Mouse (Mus musculus): ENCODE results near the gene Kdelr1. TPM values are rescaled to one million over a fixed set of nuclear protein-coding genes. Genes with fewer than 3 reads are reported as not detected.
A peak's percentile ranks its signal among the peaks of the same experiment; 100 is the strongest.
"Not testable (repeated sequence)": the region's sequence is repeated elsewhere in the genome, so short reads cannot be mapped to it uniquely, and the experiment has no call there.

The Kdelr1 gene
- polyA plus RNA-seq, 1 experiment = 122 TPM

- peak overlapping the region; percentile 60 for H3K4me3 ChIP-seq (ENCODE audit: insufficient read depth, poor library complexity, severe bottlenecking)
- H3K79me2 ChIP-seq (ENCODE audit: control insufficient read depth, insufficient read depth) = peaks cover 40% of the 10 kb centered on the region
- peaks cover 19% of the 10 kb centered on the region for H3K79me3 ChIP-seq (ENCODE audit: low read depth)
- H3K36me3 ChIP-seq (ENCODE audit: control insufficient read depth, insufficient read depth) = peaks cover 34% of the 10 kb centered on the region
- peak overlapping the region; percentile 87 for H3ac ChIP-seq (ENCODE audit: control insufficient read depth, insufficient read length, low read depth)
- TF ChIP-seq MYOG (IDR thresholded peaks at IDR 0.05; ENCODE audit: control insufficient read depth, extremely low read depth, insufficient read length) = no peak
- peaks cover 8% of the 10 kb centered on the region for H3K27me3 ChIP-seq (ENCODE audit: control insufficient read depth, insufficient read depth, insufficient read length)
Measured at GRCm38 (mm10) chr7:45873061-45873947, 732 bp downstream of the Kdelr1 start.

GRCm38 (mm10) chr7:45876895-45877294 is 4.3 kb downstream of the Kdelr1 start:
- peaks cover 40% of the 10 kb centered on the region for H3K79me2 ChIP-seq (ENCODE audit: control insufficient read depth, insufficient read depth)
- peaks cover 20% of the 10 kb centered on the region for H3K79me3 ChIP-seq (ENCODE audit: low read depth)
- no peaks in the 10 kb centered on the region for H3K27me3 ChIP-seq (ENCODE audit: control insufficient read depth, insufficient read depth, insufficient read length)
- TF ChIP-seq CTCF (IDR thresholded peaks at IDR 0.05; ENCODE audit: control insufficient read depth, insufficient read depth, insufficient read length) (no peak), MYOD1 (IDR thresholded peaks at IDR 0.05; ENCODE audit: control insufficient read depth, insufficient read length, low read depth) (no peak), MAX (IDR thresholded peaks at IDR 0.05) (no peak), USF1 (IDR thresholded peaks at IDR 0.05; ENCODE audit: low read depth) (no peak), CEBPB (IDR thresholded peaks at IDR 0.05; ENCODE audit: low read depth) (no peak), FOSL1 (IDR thresholded peaks at IDR 0.05; ENCODE audit: insufficient read depth, low read length, poor library complexity, severe bottlenecking) (no peak), MYOG (IDR thresholded peaks at IDR 0.05; ENCODE audit: control insufficient read depth, extremely low read depth, insufficient read length) (no peak)
- H3K4me3 ChIP-seq (ENCODE audit: insufficient read depth, poor library complexity, severe bottlenecking) = no peak overlapping the region
- peaks cover 55% of the 10 kb centered on the region for H3K36me3 ChIP-seq (ENCODE audit: control insufficient read depth, insufficient read depth)
- no peak overlapping the region for H3ac ChIP-seq (ENCODE audit: control insufficient read depth, insufficient read length, low read depth)

- not testable (repeated sequence) for H3ac ChIP-seq (ENCODE audit: control insufficient read depth, insufficient read length, low read depth); H3K4me3 ChIP-seq (ENCODE audit: insufficient read depth, poor library complexity, severe bottlenecking); H3K27me3 ChIP-seq (ENCODE audit: control insufficient read depth, insufficient read depth, insufficient read length)
- H3K79me3 ChIP-seq (ENCODE audit: low read depth) = peaks cover 18% of the 10 kb centered on the region
- peaks cover 34% of the 10 kb centered on the region for H3K79me2 ChIP-seq (ENCODE audit: control insufficient read depth, insufficient read depth)
- H3K36me3 ChIP-seq (ENCODE audit: control insufficient read depth, insufficient read depth) = peaks cover 64% of the 10 kb centered on the region
Measured at GRCm38 (mm10) chr7:45878278-45878677, 5.7 kb downstream of the Kdelr1 start, which contains the start of gene Grin2d. Grin2d (minus strand) TSS chr7:45878378.

GRCm38 (mm10) chr7:45880531-45880930 is 8.0 kb downstream of the Kdelr1 start:
- H3K4me3 ChIP-seq (ENCODE audit: insufficient read depth, poor library complexity, severe bottlenecking) = no peak overlapping the region
- TF ChIP-seq CEBPB (IDR thresholded peaks at IDR 0.05; ENCODE audit: low read depth) = no peak
- no peak for TF ChIP-seq FOSL1 (IDR thresholded peaks at IDR 0.05; ENCODE audit: insufficient read depth, low read length, poor library complexity, severe bottlenecking)
- no peak for TF ChIP-seq MAX (IDR thresholded peaks at IDR 0.05)
- no peak for TF ChIP-seq MYOD1 (IDR thresholded peaks at IDR 0.05; ENCODE audit: control insufficient read depth, insufficient read length, low read depth)
- no peak for TF ChIP-seq USF1 (IDR thresholded peaks at IDR 0.05; ENCODE audit: low read depth)
- TF ChIP-seq CTCF (IDR thresholded peaks at IDR 0.05; ENCODE audit: control insufficient read depth, insufficient read depth, insufficient read length) = no peak
- no peak for TF ChIP-seq MYOG (IDR thresholded peaks at IDR 0.05; ENCODE audit: control insufficient read depth, extremely low read depth, insufficient read length)
- peaks cover 50% of the 10 kb centered on the region for H3K36me3 ChIP-seq (ENCODE audit: control insufficient read depth, insufficient read depth)

GRCm38 (mm10) chr7:45881011-45881410 is 8.4 kb downstream of the Kdelr1 start:
- peaks cover 7% of the 10 kb centered on the region for H3K79me2 ChIP-seq (ENCODE audit: control insufficient read depth, insufficient read depth)
- H3K27me3 ChIP-seq (ENCODE audit: control insufficient read depth, insufficient read depth, insufficient read length) = no peaks in the 10 kb centered on the region
- peaks cover 1% of the 10 kb centered on the region for H3K79me3 ChIP-seq (ENCODE audit: low read depth)
- no peak overlapping the region for H3ac ChIP-seq (ENCODE audit: control insufficient read depth, insufficient read length, low read depth)
- no peak for TF ChIP-seq MYOD1 (IDR thresholded peaks at IDR 0.05; ENCODE audit: control insufficient read depth, insufficient read length, low read depth)
- TF ChIP-seq MAX (IDR thresholded peaks at IDR 0.05) = no peak
- no peak for TF ChIP-seq FOSL1 (IDR thresholded peaks at IDR 0.05; ENCODE audit: insufficient read depth, low read length, poor library complexity, severe bottlenecking)
- peaks cover 45% of the 10 kb centered on the region for H3K36me3 ChIP-seq (ENCODE audit: control insufficient read depth, insufficient read depth)
- H3K4me3 ChIP-seq (ENCODE audit: insufficient read depth, poor library complexity, severe bottlenecking) = no peak overlapping the region

More at GRCm38 (mm10) chr7:45880531-45880930, 8.0 kb downstream of the Kdelr1 start:
- peaks cover 1% of the 10 kb centered on the region for H3K79me3 ChIP-seq (ENCODE audit: low read depth)
- H3K79me2 ChIP-seq (ENCODE audit: control insufficient read depth, insufficient read depth) = peaks cover 11% of the 10 kb centered on the region
- H3K27me3 ChIP-seq (ENCODE audit: control insufficient read depth, insufficient read depth, insufficient read length) = no peaks in the 10 kb centered on the region
- no peak overlapping the region for H3ac ChIP-seq (ENCODE audit: control insufficient read depth, insufficient read length, low read depth)

- Histone ChIP-seq H3K4me3 (ENCODE audit: insufficient read depth, poor library complexity, severe bottlenecking) (no peak overlapping the region), H3K36me3 (ENCODE audit: control insufficient read depth, insufficient read depth) (peaks cover 7% of the 10 kb centered on the region), H3K79me3 (ENCODE audit: low read depth) (no peaks in the 10 kb centered on the region), H3ac (ENCODE audit: control insufficient read depth, insufficient read length, low read depth) (no peak overlapping the region), H3K79me2 (ENCODE audit: control insufficient read depth, insufficient read depth) (no peaks in the 10 kb centered on the region), H3K27me3 (ENCODE audit: control insufficient read depth, insufficient read depth, insufficient read length) (no peaks in the 10 kb centered on the region)
- no peak for TF ChIP-seq CEBPB (IDR thresholded peaks at IDR 0.05; ENCODE audit: low read depth)
- no peak for TF ChIP-seq MYOG (IDR thresholded peaks at IDR 0.05; ENCODE audit: control insufficient read depth, extremely low read depth, insufficient read length)
- no peak for TF ChIP-seq MYOD1 (IDR thresholded peaks at IDR 0.05; ENCODE audit: control insufficient read depth, insufficient read length, low read depth)
- TF ChIP-seq FOSL1 (IDR thresholded peaks at IDR 0.05; ENCODE audit: insufficient read depth, low read length, poor library complexity, severe bottlenecking) = no peak
- TF ChIP-seq MAX (IDR thresholded peaks at IDR 0.05) = no peak
- TF ChIP-seq CTCF (IDR thresholded peaks at IDR 0.05; ENCODE audit: control insufficient read depth, insufficient read depth, insufficient read length) = no peak
Measured at GRCm38 (mm10) chr7:45887246-45887645, 14.7 kb downstream of the Kdelr1 start.

Measured in C2C12 (cell line).